Mouse (Mus musculus) CH12.LX (cell line): Measurements from ENCODE around the gene Slc4a8. TPM values are rescaled to one million over a fixed set of nuclear protein-coding genes. Genes with fewer than 3 reads are reported as not detected.
A peak's percentile ranks its signal among the peaks of the same experiment; 100 is the strongest.

ENCODE experiments used
- DNase-seq: peaks from one replicate; pipeline ENCODE4 v3.0.0-alpha.2; 2013; ENCODE audit errors: extremely low read depth
- H3K27ac ChIP-seq: 2 replicates; pipeline ENCODE4 v1.5.1; 2012; ENCODE audit warnings: low read depth, mild to moderate bottlenecking, control low read depth, moderate library complexity; ENCODE audit not compliant: insufficient read depth
- H3K27me3 ChIP-seq: replicated peaks from 2 replicates; pipeline ENCODE3; 2012; ENCODE audit warnings: inconsistent platforms
- H3K36me3 ChIP-seq, 2 experiments: replicated peaks in 1 of 2; 2 replicates each; pipeline versions ENCODE3 to v1.6.1; 2012; ENCODE audit warnings: inconsistent platforms in 1 of 2, low read length in 1 of 2, mild to moderate bottlenecking in 1 of 2, mixed read lengths in 1 of 2, moderate library complexity in 1 of 2; ENCODE audit not compliant: control insufficient read depth in 1 of 2, insufficient read depth in 1 of 2
- H3K4me1 ChIP-seq, 2 experiments: 2 replicates each; pipeline ENCODE4 v1.6.1; 2012; ENCODE audit warnings: inconsistent platforms in 1 of 2, moderate library complexity in 1 of 2; ENCODE audit not compliant: insufficient read depth in 2 of 2, control insufficient read depth in 1 of 2
- H3K4me2 ChIP-seq: 2 replicates; pipeline ENCODE4 v1.6.1; 2012; ENCODE audit warnings: low read depth, mild to moderate bottlenecking, control low read depth; ENCODE audit not compliant: poor library complexity, insufficient read depth, severe bottlenecking
- H3K4me3 ChIP-seq, 3 experiments: fragments of 150-350 bp in 1 of 3; sonication (generic) in 1 of 3; replicated peaks in 1 of 3; 2 replicates each; pipeline versions ENCODE3 to v1.5.1; 2011 to 2012; ENCODE audit warnings: low read depth in 2 of 3, low read length in 2 of 3, mild to moderate bottlenecking in 2 of 3, moderate library complexity in 2 of 3, control low read depth in 1 of 3, improper control_type of control experiment in 1 of 3, inconsistent platforms in 1 of 3, mixed read lengths in 1 of 3; ENCODE audit not compliant: poor library complexity in 1 of 3
- H3K79me2 ChIP-seq: replicated peaks from 2 replicates; pipeline ENCODE4 v1.6.1; 2012; ENCODE audit warnings: mild to moderate bottlenecking, moderate library complexity; ENCODE audit not compliant: control insufficient read depth, poor library complexity, insufficient read depth, severe bottlenecking; ENCODE audit errors: extremely low read depth
- H3K9ac ChIP-seq: 2 replicates; pipeline ENCODE4 v1.6.1; 2012; ENCODE audit warnings: low read depth, mild to moderate bottlenecking, control low read depth, moderate library complexity; ENCODE audit not compliant: insufficient read depth
- H3K9me3 ChIP-seq: replicated peaks from 2 replicates; pipeline ENCODE3; 2012; ENCODE audit warnings: low read length, inconsistent platforms, mixed read lengths
- BHLHE40 ChIP-seq: IDR thresholded peaks from 2 replicates; pipeline ENCODE4 v1.6.1; 2011; ENCODE audit warnings: mild to moderate bottlenecking, low read depth, low read length, improper control_type of control experiment
- CHD1 ChIP-seq: IDR thresholded peaks from 2 replicates; pipeline ENCODE4 v1.6.1; 2012; ENCODE audit warnings: low read depth, low read length, improper control_type of control experiment, inconsistent platforms
- CHD2 ChIP-seq: IDR thresholded peaks from 2 replicates; pipeline ENCODE4 v1.6.1; 2011; ENCODE audit warnings: low read length, improper control_type of control experiment
- CTCF ChIP-seq, 2 experiments: IDR thresholded peaks in 1 of 2; conservative IDR thresholded peaks in 1 of 2; 2 replicates each; pipeline ENCODE4 v1.5.1; 2011 to 2012; ENCODE audit warnings: low read depth in 2 of 2, low read length in 2 of 2, improper control_type of control experiment in 1 of 2, inconsistent platforms in 1 of 2, mild to moderate bottlenecking in 1 of 2, moderate library complexity in 1 of 2
- E2F4 ChIP-seq: IDR thresholded peaks from 2 replicates; pipeline ENCODE4 v1.6.1; 2011; ENCODE audit warnings: low read depth, low read length, improper control_type of control experiment; ENCODE audit not compliant: insufficient replicate concordance
- ELF1 ChIP-seq: IDR thresholded peaks from 2 replicates; pipeline ENCODE4 v1.6.1; 2014; ENCODE audit warnings: low read depth, mild to moderate bottlenecking, inconsistent platforms, low read length, improper control_type of control experiment
- EP300 ChIP-seq: IDR thresholded peaks from 2 replicates; pipeline ENCODE4 v1.6.1; 2011; ENCODE audit warnings: low read length, improper control_type of control experiment
- ETS1 ChIP-seq: conservative IDR thresholded peaks from 2 replicates; pipeline ENCODE4 v1.6.1; 2012; ENCODE audit warnings: low read depth, mild to moderate bottlenecking, inconsistent platforms, low read length, improper control_type of control experiment, moderate library complexity
- GABPA ChIP-seq: IDR thresholded peaks from 2 replicates; pipeline ENCODE4 v1.6.1; 2012; ENCODE audit warnings: low read depth, low read length, improper control_type of control experiment, inconsistent platforms; ENCODE audit not compliant: insufficient replicate concordance
- HCFC1 ChIP-seq: IDR thresholded peaks from 2 replicates; pipeline ENCODE4 v1.6.1; 2012; ENCODE audit warnings: low read depth, mild to moderate bottlenecking, inconsistent platforms, low read length, improper control_type of control experiment
- IRF4 ChIP-seq: IDR thresholded peaks from 2 replicates; pipeline ENCODE4 v1.6.1; 2014; ENCODE audit warnings: low read depth, mild to moderate bottlenecking, inconsistent platforms, low read length, improper control_type of control experiment
- JUN ChIP-seq: IDR thresholded peaks from 2 replicates; pipeline ENCODE4 v1.6.1; 2011; ENCODE audit warnings: low read depth, mild to moderate bottlenecking, low read length, improper control_type of control experiment, moderate library complexity; ENCODE audit not compliant: insufficient read depth
- JUND ChIP-seq: conservative IDR thresholded peaks from 2 replicates; pipeline ENCODE4 v1.6.1; 2011; ENCODE audit warnings: low read depth, low read length, improper control_type of control experiment
- KAT2A ChIP-seq: IDR thresholded peaks from 2 replicates; pipeline ENCODE4 v1.6.1; 2012; ENCODE audit warnings: low read length, improper control_type of control experiment, inconsistent platforms; ENCODE audit not compliant: insufficient replicate concordance
- MAFK ChIP-seq: IDR thresholded peaks from 2 replicates; pipeline ENCODE4 v1.6.1; 2011; ENCODE audit warnings: low read length, improper control_type of control experiment; ENCODE audit not compliant: insufficient replicate concordance
- MAX ChIP-seq: IDR thresholded peaks from 2 replicates; pipeline ENCODE4 v1.6.1; 2011; ENCODE audit warnings: low read length, improper control_type of control experiment
- MAZ ChIP-seq: IDR thresholded peaks from 2 replicates; pipeline ENCODE4 v1.6.1; 2012; ENCODE audit warnings: low read depth, mild to moderate bottlenecking, inconsistent platforms, low read length, improper control_type of control experiment, moderate library complexity
- MEF2A ChIP-seq: IDR thresholded peaks from 2 replicates; pipeline ENCODE4 v1.6.1; 2014; ENCODE audit warnings: low read depth, mild to moderate bottlenecking, inconsistent platforms, low read length, improper control_type of control experiment, borderline replicate concordance
- MXI1 ChIP-seq: IDR thresholded peaks from 2 replicates; pipeline ENCODE4 v1.6.1; 2011; ENCODE audit warnings: mild to moderate bottlenecking, low read depth, low read length, improper control_type of control experiment
- MYC ChIP-seq: IDR thresholded peaks from 2 replicates; pipeline ENCODE4 v1.6.1; 2011; ENCODE audit warnings: low read depth, mild to moderate bottlenecking, improper control_type of control experiment, low read length
- NELFE ChIP-seq: IDR thresholded peaks from 2 replicates; pipeline ENCODE4 v1.6.1; 2011; ENCODE audit warnings: low read depth, low read length, improper control_type of control experiment
- NRF1 ChIP-seq: IDR thresholded peaks from 2 replicates; pipeline ENCODE4 v1.6.1; 2014; ENCODE audit warnings: low read depth, mild to moderate bottlenecking, inconsistent platforms, low read length, improper control_type of control experiment, moderate library complexity
- PAX5 ChIP-seq: IDR thresholded peaks from 2 replicates; pipeline ENCODE4 v1.6.1; 2012; ENCODE audit warnings: low read length, inconsistent platforms, mixed read lengths
- POLR2A ChIP-seq: IDR thresholded peaks from 2 replicates; pipeline ENCODE4 v1.6.1; 2011; ENCODE audit warnings: low read depth, mild to moderate bottlenecking, improper control_type of control experiment, low read length
- POLR2AphosphoS2 ChIP-seq: IDR thresholded peaks from 2 replicates; pipeline ENCODE4 v1.6.1; 2011; ENCODE audit warnings: low read depth, low read length, improper control_type of control experiment
- RAD21 ChIP-seq: IDR thresholded peaks from 2 replicates; pipeline ENCODE4 v1.6.1; 2011; ENCODE audit warnings: low read depth, mild to moderate bottlenecking, low read length, improper control_type of control experiment, moderate library complexity
- RCOR1 ChIP-seq: conservative IDR thresholded peaks from 2 replicates; pipeline ENCODE4 v1.6.1; 2012; ENCODE audit warnings: low read depth, mild to moderate bottlenecking, inconsistent platforms, low read length, improper control_type of control experiment
- SIN3A ChIP-seq: IDR thresholded peaks from 2 replicates; pipeline ENCODE4 v1.6.1; 2012; ENCODE audit warnings: low read length, improper control_type of control experiment, inconsistent platforms
- SMC3 ChIP-seq: IDR thresholded peaks from 2 replicates; pipeline ENCODE4 v1.6.1; 2011; ENCODE audit warnings: low read depth, low read length, improper control_type of control experiment
- TBP ChIP-seq: conservative IDR thresholded peaks from 2 replicates; pipeline ENCODE4 v1.6.1; 2011; ENCODE audit warnings: low read depth, low read length, improper control_type of control experiment
- TCF12 ChIP-seq: IDR thresholded peaks from 2 replicates; pipeline ENCODE4 v1.6.1; 2014; ENCODE audit warnings: low read depth, mild to moderate bottlenecking, inconsistent platforms, low read length, improper control_type of control experiment
- UBTF ChIP-seq: IDR thresholded peaks from 2 replicates; pipeline ENCODE4 v1.6.1; 2012; ENCODE audit warnings: low read depth, mild to moderate bottlenecking, inconsistent platforms, low read length, improper control_type of control experiment, moderate library complexity
- USF1 ChIP-seq: IDR thresholded peaks from 2 replicates; pipeline ENCODE4 v1.6.1; 2014; ENCODE audit warnings: low read depth, mild to moderate bottlenecking, inconsistent platforms, low read length, improper control_type of control experiment
- USF2 ChIP-seq: conservative IDR thresholded peaks from 2 replicates; pipeline ENCODE4 v1.6.1; 2011; ENCODE audit warnings: low read depth, low read length, improper control_type of control experiment
- ZC3H11A ChIP-seq: IDR thresholded peaks from 2 replicates; pipeline ENCODE4 v1.6.1; 2012; ENCODE audit warnings: low read depth, mild to moderate bottlenecking, inconsistent platforms, low read length, improper control_type of control experiment
- ZKSCAN1 ChIP-seq: IDR thresholded peaks from 2 replicates; pipeline ENCODE4 v1.6.1; 2012; ENCODE audit warnings: low read depth, inconsistent platforms, low read length, improper control_type of control experiment, borderline replicate concordance
- ZMIZ1 ChIP-seq: IDR thresholded peaks from 2 replicates; pipeline ENCODE4 v1.6.1; 2012; ENCODE audit warnings: low read depth, mild to moderate bottlenecking, inconsistent platforms, low read length, improper control_type of control experiment
- ZNF384 ChIP-seq: IDR thresholded peaks from 2 replicates; pipeline ENCODE4 v1.6.1; 2012; ENCODE audit warnings: low read depth, low read length, improper control_type of control experiment, inconsistent platforms
- dilution Hi-C: fragments of 300-500 bp; cut with MboI; formaldehyde crosslinking; loops from 2 replicates; pipeline ENCODE4 v1.14.3; 2020; ENCODE audit warnings: low sequenced_read_pairs; ENCODE audit not compliant: extremely low pct_unique_long_range_greater_than_20kb, extremely low pct_ligation_motif_present
- in situ Hi-C: fragments of 300-500 bp; cut with MboI; formaldehyde crosslinking; loops from 3 replicates; pipeline ENCODE4 v1.14.3; 2019; ENCODE audit warnings: low sequenced_read_pairs, low pct_ligation_motif_present, low pct_unique_long_range_greater_than_20kb, mixed read lengths
- polyA plus RNA-seq: library from polyadenylated mRNA; unstranded; fragments of >175 nt; gene quantifications from 2 replicates; pipeline ENCODE4 v1.2.1, GENCODE M21; 2012; ENCODE audit warnings: low read depth; ENCODE audit not compliant: insufficient read length
- total RNA-seq, 2 experiments: library from RNA; depleted of rRNA; stranded (reverse); fragments of 300-350 nt in 1 of 2; fragments of >200 nt in 1 of 2; gene quantifications; 2 replicates each; pipeline ENCODE4 v1.2.3; 2012 to 2014

The Slc4a8 gene
- total and polyA plus RNA-seq, 3 experiments, result 4.7 to 9.6 (median 5.1) TPM

- TF ChIP-seq POLR2A (no peak), ZNF384 (peak; percentile 53; the same call in 1 of the 2 replicates), MAX (no peak), CTCF (conservative IDR thresholded peaks at IDR 0.05 in 1 of 2, IDR thresholded peaks at IDR 0.05 in 1 of 2; ENCODE audit: low read depth in 2 of 2, low read length in 2 of 2) (peak in 1 of 2 experiments; percentile 96; a peak in 2 of 4 replicates), ZKSCAN1 (no peak), PAX5 (no peak), CHD2 (peak; percentile 59; the same call in 1 of the 2 replicates), ELF1 (peak; percentile 91), JUND (0 out of 2 replicates have a peak, but pooled peaks have one; percentile 56), SMC3 (peak; percentile 89), MEF2A (0 out of 2 replicates have a peak, but pooled peaks have one; percentile 32), USF2 (no peak), HCFC1 (peak; percentile 21; the same call in 1 of the 2 replicates), BHLHE40 (no peak), IRF4 (peak; percentile 66; the same call in 1 of the 2 replicates), E2F4 (0 out of 2 replicates have a peak, but pooled peaks have one; percentile 38), TCF12 (no peak), ZMIZ1 (no peak), NELFE (peak; percentile 52; the same call in 1 of the 2 replicates), RAD21 (peak; percentile 96), MAZ (peak; percentile 90), JUN (peak; percentile 22; the same call in 1 of the 2 replicates), POLR2AphosphoS2 (no peak), ZC3H11A (peak; percentile 61), MXI1 (peak; percentile 50; the same call in 1 of the 2 replicates), MAFK (no peak), USF1 (no peak), TBP (no peak), SIN3A (peak; percentile 69), MYC (no peak), KAT2A (no peak), GABPA (no peak), CHD1 (no peak), NRF1 (no peak), EP300 (no peak), ETS1 (no peak; the same call in 1 of the 2 replicates), UBTF (no peak), RCOR1 (no peak)
- TF ChIP-seq, all 38 proteins: peak for 17
- no peaks in the 10 kb centered on the region for H3K36me3 ChIP-seq
- H3K4me1 ChIP-seq, result peaks cover 3 to 23% of the 10 kb centered on the region in 2 experiments; a peak in 2 of 4 replicates
- H3K27ac ChIP-seq, result no peak overlapping the region
- dilution Hi-C loops, result no loop called here
- in situ Hi-C loops, result loop anchor here (5.0 kb wide), 1 partner anchor 293 kb away; no protein-coding TSS in a partner anchor
- H3K9ac ChIP-seq, result no peak overlapping the region; the same call in 1 of the 2 replicates
- no peaks in the 10 kb centered on the region for H3K27me3 ChIP-seq
- no peaks in the 10 kb centered on the region for H3K79me2 ChIP-seq
- DNase-seq, result peak; percentile 86
- H3K4me2 ChIP-seq, result peak overlapping the region; percentile 73
- H3K4me3 ChIP-seq, result peak overlapping the region in 1 of 3 experiments; percentile 7
- H3K9me3 ChIP-seq, result peaks cover 2% of the 10 kb centered on the region
These were observed 6.6 kb upstream of the Slc4a8 start for GRCm38 (mm10) chr15:100754805-100755497.
